Comparison of ENCODE assay signal across 12 mouse cellular contexts in genomic region chr1:171681009-171681408, GRCm38 (mm10). TPM values are rescaled to one million over a fixed set of nuclear protein-coding genes. Genes with fewer than 3 reads are reported as not detected.
A peak's percentile ranks its signal among the peaks of the same experiment; 100 is the strongest.
DNase-seq lines count a peak whose midpoint lies in the region; ATAC-seq and TF ChIP-seq lines count a peak whose summit lies in the region.
"Had no signal": no experiment of that assay in that cellular context is flagged by ENCODE, and none has a peak within 500 bp of the region (broad histone marks: within the 10 kb centered on the region; RNA-seq: fewer than 3 reads in every experiment).

No protein-coding gene starts in this region.

- H3K36me3 ChIP-seq in hindbrain, postnatal 0 days (ENCODE audit: insufficient read depth, low read length), result no peaks in the 10 kb centered on the region
- no peaks in the 10 kb centered on the region for H3K36me3 ChIP-seq in midbrain, embryonic 11.5 days (ENCODE audit: control insufficient read depth, insufficient read depth, low read length)
- no peaks in the 10 kb centered on the region for H3K36me3 ChIP-seq in hindbrain, embryonic 10.5 days
- H3K36me3 ChIP-seq: limb, embryonic 13.5 days had no signal

- H3K4me3 ChIP-seq in hindbrain, postnatal 0 days (ENCODE audit: low read length), result no peak overlapping the region
- H3K4me3 ChIP-seq in midbrain, embryonic 11.5 days (ENCODE audit: low read depth, low read length), result no peak overlapping the region
- no peak overlapping the region for H3K4me3 ChIP-seq in hindbrain, embryonic 10.5 days
- H3K4me3 ChIP-seq: limb, embryonic 13.5 days had no signal

- no peak for TF ChIP-seq CTCF in hindbrain, postnatal 0 days (IDR thresholded peaks at IDR 0.05; ENCODE audit: low read depth)

- H3K9ac ChIP-seq in hindbrain, postnatal 0 days (replicated peaks; ENCODE audit: low read length), result no peak overlapping the region
- H3K9ac ChIP-seq in midbrain, embryonic 11.5 days (ENCODE audit: low read length), result no peak overlapping the region
- H3K9ac ChIP-seq: limb, embryonic 13.5 days had no signal

- DNase-seq in lung, adult 18-20 months, result peak; percentile 12 to 34
- no peak for DNase-seq in lung, postnatal 10 days
- peak; percentile 58 for DNase-seq in thymus, postnatal 4 days
- no peak for DNase-seq in hindbrain, postnatal 0 days (ENCODE audit: low spot score)
- DNase-seq in midbrain, embryonic 11.5 days (ENCODE audit: low spot score, missing footprints), result no peak
- no peak for DNase-seq in hindbrain, embryonic 10.5 days (ENCODE audit: low spot score)
- DNase-seq: cerebellum, adult 9-11 months; kidney, postnatal 4 days had no signal

- no peaks in the 10 kb centered on the region for H3K9me3 ChIP-seq in hindbrain, postnatal 0 days (ENCODE audit: low read length)
- no peaks in the 10 kb centered on the region for H3K9me3 ChIP-seq in midbrain, embryonic 11.5 days (ENCODE audit: control insufficient read depth, low read length)
- no peaks in the 10 kb centered on the region for H3K9me3 ChIP-seq in hindbrain, embryonic 10.5 days
- H3K9me3 ChIP-seq: limb, embryonic 13.5 days had no signal

- H3K27me3 ChIP-seq in hindbrain, postnatal 0 days (ENCODE audit: insufficient read depth, low read length), result no peaks in the 10 kb centered on the region
- no peaks in the 10 kb centered on the region for H3K27me3 ChIP-seq in midbrain, embryonic 11.5 days (ENCODE audit: control insufficient read depth, insufficient read depth, low read length)
- H3K27me3 ChIP-seq in hindbrain, embryonic 10.5 days (ENCODE audit: insufficient read depth, poor library complexity, severe bottlenecking), result no peaks in the 10 kb centered on the region
- H3K27me3 ChIP-seq: limb, embryonic 13.5 days had no signal

- WGBS in hindbrain, postnatal 0 days, result 88% methylated on average over 7 of the region's 7 CpGs
- WGBS in midbrain, embryonic 11.5 days, result 87% methylated on average over 7 of the region's 7 CpGs
- 91% methylated on average over 7 of the region's 7 CpGs for WGBS in hindbrain, embryonic 10.5 days

- H3K4me2 ChIP-seq in hindbrain, postnatal 0 days (ENCODE audit: low read depth, low read length), result no peak overlapping the region
- H3K4me2 ChIP-seq in midbrain, embryonic 11.5 days, result no peak overlapping the region
- H3K4me2 ChIP-seq: limb, embryonic 13.5 days had no signal

- no peaks in the 10 kb centered on the region for H3K4me1 ChIP-seq in hindbrain, postnatal 0 days (ENCODE audit: insufficient read depth, low read length)
- H3K4me1 ChIP-seq in midbrain, embryonic 11.5 days (ENCODE audit: control insufficient read depth, insufficient read depth, low read length), result no peaks in the 10 kb centered on the region
- H3K4me1 ChIP-seq in hindbrain, embryonic 10.5 days (replicated peaks), result no peaks in the 10 kb centered on the region
- H3K4me1 ChIP-seq: limb, embryonic 13.5 days had no signal

- ATAC-seq in hematopoietic stem cell, adult 5-6 weeks (replicated peaks in 1 of 2; ENCODE audit: insufficient read depth in 1 of 2, low FRiP score in 2 of 2, low TSS enrichment in 1 of 2, low read depth in 1 of 2, poor library complexity in 2 of 2, severe bottlenecking in 2 of 2), result peak; percentile 55 to 66; a peak in 3 of 4 replicates
- peak; percentile 83 for ATAC-seq in monocyte, adult 5-6 weeks (replicated peaks; ENCODE audit: insufficient number of reproducible peaks, low FRiP score, low TSS enrichment, poor library complexity, severe bottlenecking)
- ATAC-seq in hindbrain, postnatal 0 days, result no peak
- ATAC-seq in midbrain, embryonic 11.5 days (ENCODE audit: low FRiP score), result no peak

- H3K27ac ChIP-seq in hindbrain, postnatal 0 days, result no peak overlapping the region
- H3K27ac ChIP-seq in midbrain, embryonic 11.5 days (ENCODE audit: low read depth, low read length), result no peak overlapping the region
- no peak overlapping the region for H3K27ac ChIP-seq in hindbrain, embryonic 10.5 days
- H3K27ac ChIP-seq: limb, embryonic 13.5 days had no signal

RNA-seq across cellular contexts. Expression of gene Cd48, which starts 0.8 kb away (rescaled TPM):
- total RNA-seq in hematopoietic stem cell, adult 5-6 weeks (2017), result 60.5 and 99.3 TPM in 2 replicates
- 279 to 329 TPM (median 318 TPM) in 3 replicates for total RNA-seq in monocyte, adult 5-6 weeks (2017)
- total RNA-seq in hindbrain, postnatal 0 days (2014; rRNA removed), result 0.54 and 2.1 TPM in 2 replicates
- polyA plus RNA-seq in hindbrain, postnatal 0 days (2015; fragmentation: Nextera tagmentation; extraction: Ambion mirVana), result 0.95 and 1.5 TPM in 2 replicates
- 0.87 and 0.95 TPM in 2 replicates for polyA plus RNA-seq in midbrain, embryonic 11.5 days (2014; fragmentation: Nextera tagmentation; extraction: Ambion mirVana)
- polyA plus RNA-seq in hindbrain, embryonic 10.5 days (2016; fragmentation: Nextera tagmentation; extraction: Ambion mirVana), result 0.30 and 0.46 TPM in 2 replicates

RNA-seq across cellular contexts. Expression of gene Slamf7, which starts 28.2 kb away (rescaled TPM):
- 1.9 and 2.3 TPM in 2 replicates for total RNA-seq in hematopoietic stem cell, adult 5-6 weeks (2017)
- 37.7 to 95.2 TPM (median 47.4 TPM) in 3 replicates for total RNA-seq in monocyte, adult 5-6 weeks (2017)
- total RNA-seq in hindbrain, postnatal 0 days (2014; rRNA removed), result not detected in 2 replicates
- not detected in 2 replicates for polyA plus RNA-seq in hindbrain, postnatal 0 days (2015; fragmentation: Nextera tagmentation; extraction: Ambion mirVana)
- not detected in 2 replicates for polyA plus RNA-seq in midbrain, embryonic 11.5 days (2014; fragmentation: Nextera tagmentation; extraction: Ambion mirVana)
- polyA plus RNA-seq in hindbrain, embryonic 10.5 days (2016; fragmentation: Nextera tagmentation; extraction: Ambion mirVana), result not detected in 2 replicates
- polyA plus RNA-seq: hindbrain, embryonic 11.5 days had no signal

Comparison
In these comparisons a context has a peak if more than half of its experiments do, and no peak if none do; other contexts are left out.
1. DNase-seq: peak in lung, adult 18-20 months (2 of 2) and thymus, postnatal 4 days (single experiment); none in lung, postnatal 10 days (single experiment), hindbrain, postnatal 0 days (single experiment), midbrain, embryonic 11.5 days (single experiment) and hindbrain, embryonic 10.5 days (single experiment).
2. ATAC-seq: peak in hematopoietic stem cell, adult 5-6 weeks (2 of 2) and monocyte, adult 5-6 weeks (single experiment); none in hindbrain, postnatal 0 days (single experiment) and midbrain, embryonic 11.5 days (single experiment).
3. RNA of gene Cd48, which starts 0.8 kb away (total RNA-seq): 279 to 329 TPM in monocyte, adult 5-6 weeks and 60.5 to 99.3 TPM in hematopoietic stem cell, adult 5-6 weeks; 0.54 to 2.1 TPM in hindbrain, postnatal 0 days; every median in the first group is over 10 times any median in the second.
4. RNA of gene Slamf7, which starts 28.2 kb away (total RNA-seq): 37.7 to 95.2 TPM in monocyte, adult 5-6 weeks; 1.9 to 2.3 TPM in hematopoietic stem cell, adult 5-6 weeks and not detected in hindbrain, postnatal 0 days; every median in the first group is over 10 times any median in the second.